In genomic region chr12:81816330-81817125, GRCm38 (mm10) we compare ENCODE assay signal across 7 mouse cellular contexts. TPM values are rescaled to one million over a fixed set of nuclear protein-coding genes. Genes with fewer than 3 reads are reported as not detected.
DNase-seq lines count a peak whose midpoint lies in the region; ATAC-seq and TF ChIP-seq lines count a peak whose summit lies in the region.

No protein-coding gene starts in this region.

- H3K9me3 ChIP-seq in kidney, embryonic 15.5 days (replicated peaks) = no peaks in the 10 kb centered on the region

- H3K79me2 ChIP-seq in myocyte (ENCODE audit: control insufficient read depth, insufficient read depth) = no peaks in the 10 kb centered on the region

- TF ChIP-seq POLR2A in myocyte (IDR thresholded peaks at IDR 0.05; ENCODE audit: insufficient read length, low read depth) = no peak

- H3K36me3 ChIP-seq in kidney, embryonic 15.5 days = no peaks in the 10 kb centered on the region
- no peaks in the 10 kb centered on the region for H3K36me3 ChIP-seq in myocyte (ENCODE audit: control insufficient read depth, insufficient read depth)

- WGBS in kidney, embryonic 15.5 days = 14% methylated on average over 10 of the region's 10 CpGs

- no peak overlapping the region for H3ac ChIP-seq in myocyte (ENCODE audit: control insufficient read depth, insufficient read length)

- H3K27ac ChIP-seq in kidney, embryonic 15.5 days = peak overlapping the region; percentile 81

- no peak overlapping the region for H3K9ac ChIP-seq in kidney, embryonic 15.5 days

- peak; percentile 80 for ATAC-seq in kidney, embryonic 15.5 days (replicated peaks; ENCODE audit: low FRiP score)
- ATAC-seq in megakaryocyte-erythroid progenitor cell, adult 5-6 weeks (replicated peaks; ENCODE audit: low FRiP score, low TSS enrichment, poor library complexity, severe bottlenecking) = no peak

- H3K4me3 ChIP-seq in kidney, embryonic 15.5 days (replicated peaks) = peak overlapping the region; percentile 17
- H3K4me3 ChIP-seq in myocyte = no peak overlapping the region

- peak overlapping the region; percentile 47 for H3K4me2 ChIP-seq in kidney, embryonic 15.5 days
- H3K4me2 ChIP-seq in myocyte (ENCODE audit: low read depth) = peak overlapping the region; percentile 59

- peak; percentile 59 for DNase-seq in embryo, embryonic 9.5 days (ENCODE audit: extremely low spot score)
- peak; percentile 55 for DNase-seq in heart, adult 8-10 months (ENCODE audit: low spot score)
- no peak for DNase-seq in gastrocnemius, postnatal 25 days
- DNase-seq in layer of hippocampus, adult 9-10 months (ENCODE audit: low spot score) = no peak

- H3K4me1 ChIP-seq in kidney, embryonic 15.5 days = peaks cover 18% of the 10 kb centered on the region

- no peaks in the 10 kb centered on the region for H3K27me3 ChIP-seq in kidney, embryonic 15.5 days
- no peaks in the 10 kb centered on the region for H3K27me3 ChIP-seq in myocyte (ENCODE audit: control insufficient read depth, insufficient read depth, insufficient read length)

TF ChIP-seq in myocyte, 11 proteins besides CTCF, POLR2A, EP300 and RAD21:
- TF ChIP-seq SRF (IDR thresholded peaks at IDR 0.05; ENCODE audit: control insufficient read depth, insufficient read length, low read depth) (no peak), TCF12 (IDR thresholded peaks at IDR 0.05; ENCODE audit: insufficient read depth, poor library complexity, severe bottlenecking) (no peak), MYOG (IDR thresholded peaks at IDR 0.05; ENCODE audit: control insufficient read depth in 1 of 3, insufficient read depth in 1 of 3, insufficient read length in 2 of 3, low read depth in 2 of 3) (no peak), POLR2AphosphoS2 (IDR thresholded peaks at IDR 0.05; ENCODE audit: insufficient read length, low read depth) (no peak), E2F4 (IDR thresholded peaks at IDR 0.05; ENCODE audit: insufficient read depth) (no peak), MAX (IDR thresholded peaks at IDR 0.05; ENCODE audit: low read depth) (no peak), MYOD1 (IDR thresholded peaks at IDR 0.05; ENCODE audit: control insufficient read depth in 1 of 3, insufficient read length in 2 of 3, low read depth in 2 of 3) (no peak), TCF3 (IDR thresholded peaks at IDR 0.05; ENCODE audit: insufficient read length, low read depth) (no peak), USF1 (IDR thresholded peaks at IDR 0.05; ENCODE audit: low read depth) (no peak)

RNA-seq across cellular contexts. Expression of gene Map3k9, which starts 35.6 kb away (rescaled TPM):
- total RNA-seq in heart, adult 8-10 months (2022) = under 1 TPM; 0.09 to 0.26 (median 0.18) TPM
- polyA plus RNA-seq in kidney, embryonic 15.5 days (2015; fragmentation: Nextera tagmentation; extraction: Ambion mirVana) = 1.3 and 1.5 TPM in 2 replicates
- polyA plus RNA-seq in myocyte (2012; fragmentation: generic; extraction: Trizol) = 0.20 TPM
- total RNA-seq in megakaryocyte-erythroid progenitor cell, adult 5-6 weeks (2014; fragmentation: Nextera tagmentation) = 0.67 TPM in 1 of 2 replicates, not detected in the other
- total RNA-seq in megakaryocyte-erythroid progenitor cell, adult 5-6 weeks (2017) = 0.19 TPM in 1 of 2 replicates, not detected in the other
- under 1 TPM; 0.08 to 0.13 TPM for total RNA-seq in gastrocnemius, postnatal 25 days (2021)

RNA-seq across cellular contexts. Expression of gene Pcnx, which starts 43.3 kb away (rescaled TPM):
- 10 to 100 TPM; 53.7 to 77.4 (median 69.0) TPM for total RNA-seq in heart, adult 8-10 months (2022)
- polyA plus RNA-seq in kidney, embryonic 15.5 days (2015; fragmentation: Nextera tagmentation; extraction: Ambion mirVana) = 8.8 and 10.2 TPM in 2 replicates
- polyA plus RNA-seq in myocyte (2012; fragmentation: generic; extraction: Trizol) = 17.6 TPM
- total RNA-seq in megakaryocyte-erythroid progenitor cell, adult 5-6 weeks (2014; fragmentation: Nextera tagmentation) = 16.3 and 33.8 TPM in 2 replicates
- 3.9 and 6.4 TPM in 2 replicates for total RNA-seq in megakaryocyte-erythroid progenitor cell, adult 5-6 weeks (2017)
- total RNA-seq in gastrocnemius, postnatal 25 days (2021) = 10 to 100 TPM; 34.2 to 38.5 TPM

Comparison
In these comparisons a context has a peak if more than half of its experiments do, and no peak if none do; other contexts are left out.
1. DNase-seq: peak in embryo, embryonic 9.5 days (single experiment) and heart, adult 8-10 months (single experiment); none in gastrocnemius, postnatal 25 days (single experiment) and layer of hippocampus, adult 9-10 months (single experiment).